Mouse (Mus musculus) stomach, postnatal 0 days (tissue): ENCODE results near the gene Atp13a3.

ENCODE experiments used
- CTCF ChIP-seq: IDR thresholded peaks from 2 replicates; pipeline ENCODE4 v1.5.1; 2016; ENCODE audit warnings: antibody characterized with exemption, low read depth, mild to moderate bottlenecking, moderate library complexity
- EP300 ChIP-seq: optimal IDR thresholded peaks from 2 replicates; pipeline ENCODE3; 2016; ENCODE audit warnings: antibody characterized with exemption

DNA sequence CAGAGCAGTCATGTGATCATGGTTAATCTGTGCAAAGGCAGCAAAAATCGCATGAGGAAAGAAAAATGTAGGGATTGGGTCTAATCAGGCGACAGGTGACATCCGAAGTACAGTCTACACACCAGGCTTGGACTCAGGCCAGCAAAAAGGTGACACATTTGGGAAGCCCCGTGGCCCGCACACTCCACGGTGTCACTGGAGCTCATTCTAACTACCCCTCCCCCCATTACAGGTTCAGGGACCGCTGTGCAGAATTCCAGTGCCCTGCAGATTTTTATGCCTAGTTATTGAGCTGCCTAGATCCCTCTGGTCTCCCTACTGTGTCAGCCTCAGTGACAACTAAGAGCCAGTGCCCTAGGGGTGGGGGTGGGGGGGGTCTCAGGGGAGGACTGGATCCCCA lies 108.3 kb downstream of the Atp13a3 start:
- TF ChIP-seq CTCF (no peak), EP300 (no peak)
